Mouse (Mus musculus) E14TG2a.4 (cell line): Measurements from ENCODE around the gene Slc9a9.

Source experiments
- H3K27me3 ChIP-seq: 2 replicates; pipeline ENCODE4 v1.6.1; 2014; ENCODE audit warnings: low read length, control low read depth; ENCODE audit not compliant: insufficient read depth
- H3K36me3 ChIP-seq: 2 replicates; pipeline ENCODE4 v1.6.1; 2014; ENCODE audit warnings: low read length, control low read depth; ENCODE audit not compliant: insufficient read depth
- H3K4me1 ChIP-seq: replicated peaks from 2 replicates; pipeline ENCODE4 v1.6.1; 2014; ENCODE audit warnings: low read depth, low read length, control low read depth
- H3K4me3 ChIP-seq: replicated peaks from 2 replicates; pipeline ENCODE4 v1.5.1; 2014; ENCODE audit warnings: mild to moderate bottlenecking, low read length
- H3K9me3 ChIP-seq: 2 replicates; pipeline ENCODE4 v1.6.1; 2014; ENCODE audit warnings: low read length, control low read depth
- CTCF ChIP-seq: conservative IDR thresholded peaks from 2 replicates; pipeline ENCODE4 v1.5.1; 2014; ENCODE audit warnings: low read length
- NANOG ChIP-seq: IDR thresholded peaks from 2 replicates; pipeline ENCODE4 v1.6.1; 2014; ENCODE audit warnings: borderline replicate concordance, low read length, mixed read lengths
- POU5F1 ChIP-seq: IDR thresholded peaks from 2 replicates; pipeline ENCODE4 v1.6.1; 2014; ENCODE audit warnings: low read length, borderline replicate concordance

The Slc9a9 gene

DNA sequence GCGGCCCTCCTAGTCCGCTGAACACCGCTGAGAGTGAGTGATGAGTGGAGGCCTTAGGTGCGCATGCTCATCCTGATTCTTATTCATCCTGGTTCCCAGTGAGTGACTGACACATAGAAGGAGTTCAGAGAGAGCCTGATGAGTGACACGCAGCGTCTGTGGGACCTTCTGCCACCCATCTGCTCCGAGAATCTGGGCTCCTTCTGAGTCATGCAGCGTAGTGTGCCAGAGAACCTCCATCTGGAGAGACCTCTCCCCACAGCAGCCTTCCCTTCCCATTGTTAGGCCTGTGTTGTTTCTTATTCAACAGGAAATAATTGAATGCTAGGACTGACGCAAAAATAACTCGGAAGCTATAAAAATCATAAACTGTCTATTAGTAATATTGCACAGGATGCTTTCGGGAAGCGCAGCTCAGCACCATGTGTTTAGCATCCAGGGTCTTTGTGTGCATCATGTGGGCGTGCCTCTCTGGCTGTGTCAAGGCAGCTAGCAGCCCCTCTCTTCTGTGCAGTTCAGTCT is 498.8 kb downstream of the Slc9a9 start:
- TF ChIP-seq NANOG (no peak), CTCF (no peak), POU5F1 (no peak)
- no peaks in the 10 kb centered on the region for H3K9me3 ChIP-seq
- no peaks in the 10 kb centered on the region for H3K4me1 ChIP-seq
- H3K4me3 ChIP-seq: no peak overlapping the region
- H3K27me3 ChIP-seq: no peaks in the 10 kb centered on the region
- no peaks in the 10 kb centered on the region for H3K36me3 ChIP-seq

- Histone ChIP-seq H3K9me3 (no peaks in the 10 kb centered on the region), H3K4me3 (no peak overlapping the region), H3K4me1 (no peaks in the 10 kb centered on the region), H3K36me3 (no peaks in the 10 kb centered on the region), H3K27me3 (no peaks in the 10 kb centered on the region)
- TF ChIP-seq CTCF (no peak), POU5F1 (no peak), NANOG (no peak)
Observed at GRCm38 (mm10) chr9:95178170-95178569, 508.5 kb downstream of the Slc9a9 start.

DNA sequence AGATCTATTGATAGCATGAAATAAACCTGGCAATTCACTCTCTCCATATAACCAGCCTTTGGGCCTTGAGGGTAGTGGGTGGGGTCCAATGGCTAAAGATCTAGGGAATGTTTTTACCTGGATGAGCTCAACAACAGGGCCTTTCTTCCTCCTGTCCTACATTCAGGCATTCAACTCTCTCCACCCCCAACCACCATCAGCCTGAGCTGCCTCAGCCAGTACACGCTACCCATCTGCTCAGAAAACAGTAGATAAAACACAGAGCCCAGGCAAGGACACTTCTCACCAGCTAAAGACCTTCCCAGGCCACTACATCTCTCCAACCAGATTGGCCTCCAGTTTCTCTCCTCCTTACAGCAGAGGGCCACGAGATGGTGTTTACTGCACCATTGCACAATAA is 510.3 kb downstream of the Slc9a9 start:
- Histone ChIP-seq H3K36me3 (no peaks in the 10 kb centered on the region), H3K4me1 (no peaks in the 10 kb centered on the region), H3K4me3 (no peak overlapping the region), H3K9me3 (no peaks in the 10 kb centered on the region), H3K27me3 (no peaks in the 10 kb centered on the region)
- TF ChIP-seq POU5F1: no peak
- TF ChIP-seq CTCF: no peak
- TF ChIP-seq NANOG: no peak

- Histone ChIP-seq H3K9me3 (no peaks in the 10 kb centered on the region), H3K4me3 (no peak overlapping the region), H3K36me3 (no peaks in the 10 kb centered on the region), H3K27me3 (no peaks in the 10 kb centered on the region), H3K4me1 (no peaks in the 10 kb centered on the region)
- TF ChIP-seq POU5F1: no peak
- no peak for TF ChIP-seq NANOG
- no peak for TF ChIP-seq CTCF
Observed at GRCm38 (mm10) chr9:95180569-95180968, 510.9 kb downstream of the Slc9a9 start.

GRCm38 (mm10) chr9:95181241-95182043 is 511.7 kb downstream of the Slc9a9 start:
- H3K9me3 ChIP-seq: no peaks in the 10 kb centered on the region
- no peaks in the 10 kb centered on the region for H3K4me1 ChIP-seq
- no peak overlapping the region for H3K4me3 ChIP-seq
- no peaks in the 10 kb centered on the region for H3K36me3 ChIP-seq
- H3K27me3 ChIP-seq: no peaks in the 10 kb centered on the region
- TF ChIP-seq CTCF: no peak
- no peak for TF ChIP-seq NANOG
- no peak for TF ChIP-seq POU5F1

GRCm38 (mm10) chr9:95182272-95182671 is 512.6 kb downstream of the Slc9a9 start:
- TF ChIP-seq POU5F1 (no peak), CTCF (no peak), NANOG (no peak)
- no peaks in the 10 kb centered on the region for H3K27me3 ChIP-seq
- no peaks in the 10 kb centered on the region for H3K36me3 ChIP-seq
- H3K9me3 ChIP-seq: no peaks in the 10 kb centered on the region
- H3K4me3 ChIP-seq: no peak overlapping the region
- no peaks in the 10 kb centered on the region for H3K4me1 ChIP-seq

- Histone ChIP-seq H3K4me3 (no peak overlapping the region), H3K9me3 (no peaks in the 10 kb centered on the region), H3K36me3 (no peaks in the 10 kb centered on the region), H3K4me1 (no peaks in the 10 kb centered on the region), H3K27me3 (no peaks in the 10 kb centered on the region)
- TF ChIP-seq CTCF (no peak), NANOG (no peak), POU5F1 (no peak)
Observed at GRCm38 (mm10) chr9:95184453-95184852, 514.7 kb downstream of the Slc9a9 start.

DNA sequence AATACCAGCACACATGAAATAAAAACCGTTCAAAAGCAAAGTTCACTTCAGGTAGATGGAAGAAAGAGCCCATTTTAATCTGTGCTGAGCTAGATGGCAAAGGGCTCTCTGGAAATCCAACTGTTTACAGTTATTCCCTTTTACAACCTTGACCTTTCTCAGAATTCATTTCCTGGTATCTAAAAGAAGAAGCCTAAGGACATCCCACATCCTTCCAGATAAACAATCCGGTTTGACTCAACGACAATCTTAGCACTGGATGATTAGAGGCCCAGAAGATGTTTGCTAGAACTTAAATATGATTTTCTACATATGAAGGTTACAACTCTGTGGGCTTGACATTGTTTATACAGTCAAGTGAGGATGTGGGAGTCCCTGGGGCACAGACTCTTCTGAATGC is 516.1 kb downstream of the Slc9a9 start:
- Histone ChIP-seq H3K27me3 (no peaks in the 10 kb centered on the region), H3K4me1 (no peaks in the 10 kb centered on the region), H3K4me3 (no peak overlapping the region), H3K9me3 (no peaks in the 10 kb centered on the region), H3K36me3 (no peaks in the 10 kb centered on the region)
- TF ChIP-seq CTCF (no peak), NANOG (no peak), POU5F1 (no peak)
